Mouse (Mus musculus): ENCODE measurements around the gene Elp1.

DNA sequence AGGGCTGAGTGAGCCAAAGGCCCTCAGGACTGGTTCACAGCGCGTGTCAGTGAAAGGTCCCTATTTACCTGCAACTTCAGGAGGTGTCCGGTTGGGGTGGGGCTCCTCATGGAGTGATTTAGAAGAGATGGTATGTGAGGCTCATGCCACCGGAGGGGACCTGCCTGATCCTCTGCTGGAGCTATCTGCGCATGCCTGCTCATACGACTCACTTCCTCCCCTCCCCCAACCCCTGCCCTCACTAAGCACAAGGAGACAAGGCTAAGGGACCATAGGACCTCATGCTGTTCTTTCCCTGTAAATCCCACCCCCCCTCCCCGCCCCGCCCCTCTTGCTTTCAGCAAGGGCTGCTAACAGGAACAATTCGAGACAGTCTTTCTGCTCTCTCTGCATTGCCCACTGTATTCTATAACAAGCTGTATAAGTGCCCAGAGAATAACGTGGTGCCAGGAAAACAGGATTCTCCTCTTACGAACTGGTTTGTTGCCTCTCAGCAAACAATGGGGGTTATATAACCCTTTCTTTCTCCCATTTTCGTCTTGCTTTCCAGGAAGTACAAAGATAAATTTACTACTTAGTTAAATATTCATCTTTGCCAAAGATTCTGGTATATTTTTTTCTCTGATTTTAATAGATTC is 43.9 kb upstream of the Elp1 start:
- TF ChIP-seq POLR2A (IDR thresholded peaks at IDR 0.05; ENCODE audit: insufficient read length, low read depth) (no peak), CEBPB (IDR thresholded peaks at IDR 0.05; ENCODE audit: insufficient read depth, poor library complexity, severe bottlenecking) (no peak), TCF12 (IDR thresholded peaks at IDR 0.05; ENCODE audit: insufficient read depth, poor library complexity, severe bottlenecking) (no peak)

Measured in myocyte (in vitro differentiated cells).